Mouse (Mus musculus): Measurements from ENCODE around the gene Cacna1b.

DNA sequence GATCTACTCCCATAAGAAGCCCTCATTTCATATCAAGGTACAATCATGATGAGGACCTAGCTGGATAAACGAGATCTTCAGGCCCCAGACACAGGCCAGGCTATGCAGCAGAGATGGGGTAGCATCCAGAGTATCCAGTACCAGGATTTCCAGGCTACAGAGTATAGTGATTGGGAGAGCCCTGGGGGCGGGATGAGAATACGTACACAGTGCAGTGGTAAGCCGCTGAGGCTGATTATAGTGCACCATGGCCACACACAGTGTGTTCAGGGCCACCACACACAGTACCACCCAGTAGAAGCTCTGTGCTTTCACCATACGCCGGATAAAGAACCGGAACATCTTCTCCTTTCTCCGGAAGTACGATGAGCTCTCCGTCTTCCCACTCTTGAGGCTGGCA is 57.0 kb downstream of the Cacna1b start:
- TF ChIP-seq CTCF (IDR thresholded peaks at IDR 0.05; ENCODE audit: insufficient read depth, low read depth, low read length) (no peak), POLR2A (IDR thresholded peaks at IDR 0.05; ENCODE audit: insufficient read depth, low read depth, low read length) (no peak)
